Mouse (Mus musculus) hindbrain, embryonic 13.5 days (tissue): Measurements from ENCODE around the gene Fam210b. TPM values are rescaled to one million over a fixed set of nuclear protein-coding genes. Genes with fewer than 3 reads are reported as not detected.
"Not testable (repeated sequence)": the region's sequence is repeated elsewhere in the genome, so short reads cannot be mapped to it uniquely, and the experiment has no call there.

Experiments
- ATAC-seq: fragments of 200-750 bp; cut with Nextera tagmentation; 2 replicates; pipeline ENCODE4 v1.8.0; 2017; ENCODE audit warnings: moderate TSS enrichment; ENCODE audit not compliant: low FRiP score
- H3K27ac ChIP-seq: fragments of 300-500 bp; sonication (generic); 2 replicates; pipeline ENCODE4 v1.5.1; 2015; ENCODE audit warnings: inconsistent platforms, mild to moderate bottlenecking, moderate library complexity
- H3K27me3 ChIP-seq: fragments of 300-500 bp; sonication (generic); 2 replicates; pipeline ENCODE4 v1.6.1; 2015; ENCODE audit warnings: mild to moderate bottlenecking, inconsistent platforms
- H3K36me3 ChIP-seq: fragments of 300-500 bp; sonication (generic); 2 replicates; pipeline ENCODE4 v1.6.1; 2015; ENCODE audit warnings: mild to moderate bottlenecking, inconsistent platforms
- H3K4me1 ChIP-seq: fragments of 300-500 bp; sonication (generic); replicated peaks from 2 replicates; pipeline ENCODE4 v1.6.1; 2015; ENCODE audit warnings: inconsistent platforms
- H3K4me2 ChIP-seq: fragments of 300-500 bp; sonication (generic); 2 replicates; pipeline ENCODE4 v1.6.1; 2015; ENCODE audit warnings: inconsistent platforms, mild to moderate bottlenecking, moderate library complexity
- H3K4me3 ChIP-seq: fragments of 300-500 bp; sonication (generic); 2 replicates; pipeline ENCODE4 v1.5.1; 2015; ENCODE audit warnings: mild to moderate bottlenecking, inconsistent platforms
- H3K9ac ChIP-seq: fragments of 300-500 bp; sonication (generic); 2 replicates; pipeline ENCODE4 v1.6.1; 2015; ENCODE audit warnings: mild to moderate bottlenecking, inconsistent platforms
- H3K9me3 ChIP-seq: fragments of 300-500 bp; sonication (generic); 2 replicates; pipeline ENCODE4 v1.6.1; 2016; ENCODE audit warnings: inconsistent platforms
- WGBS: fragments of 180-500 bp; shearing (Covaris S2); methylation state at CpG from one replicate; pipeline ENCODE4 v1.1.7; 2015; 5-methylcytosine and 5-hydroxymethylcytosine counted together
- polyA plus RNA-seq: library from polyadenylated mRNA; unstranded; fragments of >200 nt; fragmentation: Nextera tagmentation; extraction: Ambion mirVana; gene quantifications from 2 replicates; pipeline ENCODE4 v1.2.1, GENCODE M21; 2015

Fam210b gene
- 25.8 and 27.1 TPM in 2 replicates for polyA plus RNA-seq

DNA sequence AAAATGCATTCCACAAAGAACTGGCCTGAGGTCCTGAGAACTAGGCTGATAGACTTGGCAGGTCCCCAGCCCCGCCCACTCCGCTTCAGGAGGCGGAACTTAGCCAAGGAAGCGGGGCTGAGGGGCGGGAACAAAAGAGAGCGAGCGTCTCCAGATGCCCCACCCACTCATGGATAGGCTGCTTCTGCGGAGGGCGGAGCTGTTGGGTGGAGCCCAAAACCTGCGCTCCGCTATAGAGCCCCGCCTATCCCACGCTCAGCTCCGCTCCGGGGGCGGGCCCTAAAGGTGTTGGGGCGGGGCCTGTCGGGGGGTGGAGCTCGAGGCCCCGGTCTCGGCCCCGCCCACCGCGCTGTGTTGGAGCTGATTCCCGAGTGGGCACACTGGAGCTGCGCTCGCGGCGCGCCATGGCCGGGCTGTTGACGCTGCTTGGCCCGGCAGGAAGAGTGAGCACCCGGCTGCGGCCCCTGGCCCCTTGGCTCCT lies at the start of gene Fam210b:
TSS of gene Fam210b (plus strand) at position 308 of the 481 bp plus-strand sequence.
- Histone ChIP-seq H3K4me2 (peak within 1 kb of the TSS; percentile 98), H3K27me3 (no peaks in the 10 kb centered on the region), H3K36me3 (no peaks in the 10 kb centered on the region), H3K27ac (peak within 1 kb of the TSS; percentile 71), H3K4me3 (peak within 1 kb of the TSS; percentile 63), H3K9me3 (no peaks in the 10 kb centered on the region), H3K9ac (peak within 1 kb of the TSS; percentile 83), H3K4me1 (peaks cover 52% of the 10 kb centered on the region)
- peak; percentile 95 for ATAC-seq
- under 1% methylated on average over 35 of the region's 35 CpGs for WGBS

- Histone ChIP-seq H3K4me1 (peaks cover 18% of the 10 kb centered on the region), H3K27me3 (0 out of 2 replicates have a peak, but pooled peaks cover 2% of the 10 kb centered on the region), H3K9ac (no peak overlapping the region), H3K27ac (peak overlapping the region; percentile 79; the same call in 1 of the 2 replicates), H3K4me3 (no peak overlapping the region), H3K4me2 (no peak overlapping the region), H3K9me3 (no peaks in the 10 kb centered on the region), H3K36me3 (no peaks in the 10 kb centered on the region)
- ATAC-seq: no peak
- WGBS: 56% methylated on average over 1 of the region's 1 CpGs
These were observed 47.3 kb upstream of the Fam210b start for GRCm38 (mm10) chr2:172298083-172298482.

DNA sequence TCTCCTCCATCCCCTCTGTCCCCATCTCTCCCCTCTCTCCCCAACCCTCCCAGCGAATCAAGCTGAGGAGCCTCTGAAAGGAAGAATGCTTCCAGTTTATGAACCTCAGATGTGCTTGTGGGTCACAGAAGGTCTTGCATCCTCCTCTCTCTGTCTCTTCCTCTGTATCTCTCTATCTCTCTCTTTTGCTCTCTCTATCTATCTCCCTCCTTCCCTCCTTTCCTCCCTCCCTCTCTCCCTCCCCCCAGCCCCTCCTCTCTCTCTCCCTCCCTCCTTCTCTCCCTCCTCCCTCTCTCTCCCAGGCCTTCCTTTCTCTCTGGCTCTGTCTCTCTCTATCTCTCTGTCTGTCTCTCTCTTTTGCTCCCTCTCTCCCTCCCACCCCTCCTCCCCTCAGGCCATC lies 46.8 kb upstream of the Fam210b start:
- Histone ChIP-seq H3K4me2 (no peak overlapping the region), H3K36me3 (no peaks in the 10 kb centered on the region), H3K4me3 (no peak overlapping the region), H3K4me1 (peaks cover 17% of the 10 kb centered on the region), H3K27ac (peak overlapping the region; percentile 79; the same call in 1 of the 2 replicates), H3K27me3 (0 out of 2 replicates have a peak, but pooled peaks cover 2% of the 10 kb centered on the region), H3K9ac (no peak overlapping the region), H3K9me3 (no peaks in the 10 kb centered on the region)
- no peak for ATAC-seq
- 15% methylated on average over 1 of the region's 1 CpGs for WGBS

GRCm38 (mm10) chr2:172299126-172299921 lies 46.0 kb upstream of the Fam210b start:
- Histone ChIP-seq H3K4me3 (no peak overlapping the region), H3K27ac (peak overlapping the region; percentile 79), H3K27me3 (0 out of 2 replicates have a peak, but pooled peaks cover 2% of the 10 kb centered on the region), H3K9ac (no peak overlapping the region), H3K4me2 (peak overlapping the region; percentile 8; the same call in 1 of the 2 replicates), H3K4me1 (peaks cover 17% of the 10 kb centered on the region), H3K9me3 (no peaks in the 10 kb centered on the region), H3K36me3 (no peaks in the 10 kb centered on the region)
- WGBS: 6% methylated on average over 14 of the region's 14 CpGs
- peak; percentile 72 for ATAC-seq

DNA sequence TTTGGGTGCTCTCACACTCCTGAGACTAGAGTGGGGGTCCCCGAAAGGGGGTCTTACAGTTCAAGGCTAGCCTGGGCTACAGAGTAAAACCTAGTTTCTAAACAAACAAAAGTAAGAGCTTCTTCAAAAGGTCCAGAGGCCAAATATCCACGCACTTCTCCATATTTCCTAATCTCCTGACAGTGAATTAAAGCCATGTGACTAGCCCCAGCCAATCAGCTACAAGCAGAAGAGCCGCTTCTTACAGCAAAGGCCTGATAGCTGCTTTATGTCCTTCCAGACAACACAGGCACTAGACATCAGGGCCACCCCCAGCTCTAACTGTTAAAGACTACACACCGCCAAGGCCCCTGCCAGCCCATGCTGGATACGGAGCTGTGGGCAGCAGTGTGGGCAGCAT lies 43.0 kb upstream of the Fam210b start:
- 93% methylated on average over 5 of the region's 5 CpGs for WGBS
- Histone ChIP-seq H3K4me2 (no peak overlapping the region), H3K27me3 (no peaks in the 10 kb centered on the region), H3K36me3 (no peaks in the 10 kb centered on the region), H3K9ac (no peak overlapping the region), H3K27ac (no peak overlapping the region), H3K4me3 (no peak overlapping the region), H3K9me3 (no peaks in the 10 kb centered on the region), H3K4me1 (peaks cover 21% of the 10 kb centered on the region)
- ATAC-seq: no peak

DNA sequence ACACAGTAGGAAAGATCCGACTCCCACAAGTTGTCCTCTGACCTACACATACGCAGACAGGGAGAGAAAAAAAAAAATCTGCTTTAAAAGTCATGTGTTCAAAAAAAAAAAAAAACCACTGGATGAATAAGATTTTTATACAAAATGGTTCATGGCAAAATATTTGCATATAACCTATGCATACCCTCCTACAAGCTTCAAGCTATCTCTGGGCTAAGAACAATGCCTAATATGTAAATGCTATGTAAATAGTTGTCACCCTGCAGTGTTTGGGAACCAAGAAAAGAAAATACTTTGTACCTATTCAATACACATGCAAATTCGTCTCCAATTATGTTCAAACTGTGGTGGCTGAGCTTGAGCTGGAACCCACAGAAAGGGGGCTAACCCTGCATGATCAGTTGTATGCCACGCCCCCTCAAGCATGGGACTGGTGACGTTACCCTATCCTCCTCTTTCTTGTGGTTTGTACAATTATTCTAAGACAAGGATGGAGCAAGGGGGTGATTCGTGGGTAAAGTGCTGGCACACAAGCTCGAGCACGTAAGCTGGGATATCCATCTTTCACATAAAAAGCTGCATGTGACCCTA lies 41.2 kb upstream of the Fam210b start:
- Histone ChIP-seq H3K4me1 (peaks cover 17% of the 10 kb centered on the region), H3K27ac (peak overlapping the region; percentile 12; the same call in 1 of the 2 replicates), H3K9me3 (no peaks in the 10 kb centered on the region), H3K27me3 (no peaks in the 10 kb centered on the region), H3K36me3 (no peaks in the 10 kb centered on the region), H3K4me2 (no peak overlapping the region), H3K9ac (no peak overlapping the region), H3K4me3 (no peak overlapping the region)
- WGBS: 43% methylated on average over 8 of the region's 8 CpGs
- 0 out of 2 replicates have a peak, but pooled peaks have one; percentile 39 for ATAC-seq

- 76% methylated on average over 7 of the region's 7 CpGs for WGBS
- not testable (repeated sequence) for H3K27me3 ChIP-seq, H3K9me3 ChIP-seq, H3K4me1 ChIP-seq, H3K9ac ChIP-seq, ATAC-seq, H3K4me2 ChIP-seq, H3K36me3 ChIP-seq, H3K4me3 ChIP-seq, H3K27ac ChIP-seq
These were observed 39.8 kb upstream of the Fam210b start for GRCm38 (mm10) chr2:172305546-172305945.

DNA sequence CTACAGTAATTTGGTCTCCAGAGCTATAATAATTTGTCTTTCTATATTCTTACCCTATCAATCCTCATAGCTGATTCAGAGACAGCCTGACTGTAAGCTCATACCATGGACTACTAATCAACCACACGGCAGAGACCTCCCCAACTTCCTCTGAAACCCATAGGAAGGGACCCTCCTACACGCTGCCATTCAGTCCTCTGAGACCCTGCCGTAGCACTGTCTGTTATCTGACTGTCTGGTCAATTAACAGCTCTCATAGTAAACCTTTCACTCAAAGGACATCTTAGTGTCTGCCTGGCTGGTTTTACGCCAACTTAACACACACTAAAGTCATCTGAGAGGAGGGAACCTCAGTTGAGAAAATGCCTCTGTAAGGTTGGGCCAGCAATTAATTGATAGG lies 38.8 kb upstream of the Fam210b start:
- ATAC-seq: no peak
- Histone ChIP-seq H3K4me3 (no peak overlapping the region), H3K27me3 (no peaks in the 10 kb centered on the region), H3K36me3 (no peaks in the 10 kb centered on the region), H3K27ac (no peak overlapping the region), H3K4me1 (0 out of 2 replicates have a peak, but pooled peaks cover 4% of the 10 kb centered on the region), H3K9me3 (no peaks in the 10 kb centered on the region), H3K4me2 (no peak overlapping the region), H3K9ac (no peak overlapping the region)
- 87% methylated on average over 4 of the region's 4 CpGs for WGBS

GRCm38 (mm10) chr2:172311731-172312130 lies 33.6 kb upstream of the Fam210b start:
- ATAC-seq: no peak
- Histone ChIP-seq H3K27me3 (no peaks in the 10 kb centered on the region), H3K9me3 (no peaks in the 10 kb centered on the region), H3K9ac (no peak overlapping the region), H3K36me3 (no peaks in the 10 kb centered on the region), H3K4me2 (no peak overlapping the region), H3K4me3 (no peak overlapping the region), H3K27ac (no peak overlapping the region), H3K4me1 (no peaks in the 10 kb centered on the region)
- 87% methylated on average over 9 of the region's 9 CpGs for WGBS

DNA sequence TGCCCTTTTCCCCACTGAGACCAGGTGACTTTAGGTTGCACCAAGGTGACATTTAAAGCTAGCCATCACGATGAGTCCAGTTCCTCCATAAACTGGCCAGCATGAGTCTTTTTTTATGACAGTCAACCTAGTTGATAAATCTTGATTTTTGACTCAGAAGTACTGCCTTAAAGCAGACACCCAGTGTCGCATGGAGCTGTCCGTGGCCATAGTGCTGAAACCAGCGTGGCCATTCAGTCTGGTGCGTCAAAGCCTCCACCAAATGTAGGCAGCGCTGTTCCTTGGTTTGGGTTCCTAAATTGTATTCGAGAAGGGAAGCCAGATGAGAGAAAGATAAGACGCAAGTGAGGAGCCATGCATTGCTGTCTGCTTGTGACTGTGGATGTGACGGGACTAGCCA lies 24.5 kb upstream of the Fam210b start:
- H3K27ac ChIP-seq: no peak overlapping the region
- no peak overlapping the region for H3K4me3 ChIP-seq
- H3K9me3 ChIP-seq: no peaks in the 10 kb centered on the region
- 0 out of 2 replicates have a peak, but pooled peaks cover 7% of the 10 kb centered on the region for H3K27me3 ChIP-seq
- peaks cover 4% of the 10 kb centered on the region; the same call in 1 of the 2 replicates for H3K4me1 ChIP-seq
- no peaks in the 10 kb centered on the region for H3K36me3 ChIP-seq
- H3K4me2 ChIP-seq: no peak overlapping the region
- WGBS: 21% methylated on average over 9 of the region's 9 CpGs
- ATAC-seq: no peak
- H3K9ac ChIP-seq: no peak overlapping the region

- peaks cover 8% of the 10 kb centered on the region for H3K4me1 ChIP-seq
- H3K9me3 ChIP-seq: no peaks in the 10 kb centered on the region
- H3K27ac ChIP-seq: no peak overlapping the region
- no peaks in the 10 kb centered on the region for H3K36me3 ChIP-seq
- ATAC-seq: no peak
- 50% methylated on average over 8 of the region's 8 CpGs for WGBS
- peaks cover 33% of the 10 kb centered on the region for H3K27me3 ChIP-seq
- no peak overlapping the region for H3K4me3 ChIP-seq
- no peak overlapping the region for H3K4me2 ChIP-seq
- no peak overlapping the region for H3K9ac ChIP-seq
These were observed 17.1 kb upstream of the Fam210b start for GRCm38 (mm10) chr2:172328248-172328647.

- WGBS: 10% methylated on average over 13 of the region's 13 CpGs
- peaks cover 36% of the 10 kb centered on the region for H3K27me3 ChIP-seq
- H3K4me1 ChIP-seq: peaks cover 8% of the 10 kb centered on the region
- 0 out of 2 replicates have a peak, but pooled peaks have one; percentile 78 for ATAC-seq
- H3K27ac ChIP-seq: no peak overlapping the region
- no peak overlapping the region for H3K4me3 ChIP-seq
- H3K9ac ChIP-seq: peak overlapping the region; percentile 60; the same call in 1 of the 2 replicates
- no peaks in the 10 kb centered on the region for H3K9me3 ChIP-seq
- peak overlapping the region; percentile 49 for H3K4me2 ChIP-seq
- H3K36me3 ChIP-seq: no peaks in the 10 kb centered on the region
These were observed 16.2 kb upstream of the Fam210b start for GRCm38 (mm10) chr2:172329179-172329578.
